Mouse (Mus musculus) adrenal gland, adult 2 months (tissue): Measurements from ENCODE around the gene Fkbpl. TPM values are rescaled to one million over a fixed set of nuclear protein-coding genes. Genes with fewer than 3 reads are reported as not detected.

Experiments used
- DNase-seq: peaks from one replicate; pipeline ENCODE4 v3.0.0; 2021
- polyA plus RNA-seq: library from polyadenylated mRNA; depleted of rRNA; stranded (reverse); fragments of >200 nt; gene quantifications from 2 replicates; pipeline ENCODE4 v1.2.3, GENCODE M21; 2012
- total RNA-seq, 2 experiments: library from RNA; stranded (reverse); gene quantifications; 2 replicates each; pipeline ENCODE4 v1.2.3; 2021

Gene Fkbpl
- total and polyA plus RNA-seq, 3 experiments = 7.1 to 17.2 (median 12.7) TPM

- DNase-seq = peak; percentile 92
Observed at GRCm38 (mm10) chr17:34627093-34627942, 17.2 kb upstream of the Fkbpl start.

- DNase-seq = peak; percentile 86
Observed at GRCm38 (mm10) chr17:34627943-34628643, 16.5 kb upstream of the Fkbpl start, which contains the start of gene Ppt2. Gene Ppt2 (minus strand): TSS chr17:34628510.

- DNase-seq = no peak
Observed at GRCm38 (mm10) chr17:34628644-34628967, 16.0 kb upstream of the Fkbpl start.

- no peak for DNase-seq
Observed at GRCm38 (mm10) chr17:34629221-34629751, 15.3 kb upstream of the Fkbpl start, which contains the start of gene Prrt1. Gene Prrt1 (plus strand): TSS chr17:34629533.

- no peak for DNase-seq
Observed at GRCm38 (mm10) chr17:34629796-34630603, 14.6 kb upstream of the Fkbpl start.

GRCm38 (mm10) chr17:34630761-34631301, 13.7 kb upstream of the Fkbpl start:
- no peak for DNase-seq

GRCm38 (mm10) chr17:34631647-34632046, 12.9 kb upstream of the Fkbpl start:
- no peak for DNase-seq

GRCm38 (mm10) chr17:34632261-34632691, 12.3 kb upstream of the Fkbpl start:
- DNase-seq = peak; percentile 89

- DNase-seq = no peak
Observed at GRCm38 (mm10) chr17:34635671-34636070, 8.9 kb upstream of the Fkbpl start.

- DNase-seq = no peak
Observed at GRCm38 (mm10) chr17:34637459-34637858, 7.1 kb upstream of the Fkbpl start.

- no peak for DNase-seq
Observed at GRCm38 (mm10) chr17:34639461-34640255, 4.9 kb upstream of the Fkbpl start.

GRCm38 (mm10) chr17:34640778-34641601, 3.6 kb upstream of the Fkbpl start:
- peak; percentile 43 for DNase-seq

- no peak for DNase-seq
Observed at GRCm38 (mm10) chr17:34641945-34642344, 2.6 kb upstream of the Fkbpl start.

- no peak for DNase-seq
Observed at GRCm38 (mm10) chr17:34643379-34643778, 1.2 kb upstream of the Fkbpl start.

GRCm38 (mm10) chr17:34643944-34644343, 620 bp upstream of the Fkbpl start:
- no peak for DNase-seq

GRCm38 (mm10) chr17:34645256-34645829, 779 bp downstream of the Fkbpl start:
- DNase-seq = no peak

GRCm38 (mm10) chr17:34645831-34646511, 1.4 kb downstream of the Fkbpl start:
- peak; percentile 15 for DNase-seq

- DNase-seq = peak; percentile 97
Observed at GRCm38 (mm10) chr17:34646906-34647787, 2.6 kb downstream of the Fkbpl start, which contains the start of gene Atf6b. Gene Atf6b (plus strand): TSS chr17:34647146.
